Mouse (Mus musculus) lung, adult 2 months (tissue): ENCODE results near the gene Wdr72. TPM values are rescaled to one million over a fixed set of nuclear protein-coding genes. Genes with fewer than 3 reads are reported as not detected.
A peak's percentile ranks its signal among the peaks of the same experiment; 100 is the strongest.

Experiments
- DNase-seq: peaks from one replicate; pipeline ENCODE4 v3.0.0; 2022
- H3K4me1 ChIP-seq: fragments of 200-500 bp; 2 replicates; pipeline ENCODE4 v1.6.1; 2011; ENCODE audit warnings: low read length; ENCODE audit not compliant: control insufficient read depth, insufficient read depth
- H3K4me3 ChIP-seq: fragments of 200-500 bp; replicated peaks from 2 replicates; pipeline ENCODE3; 2011; ENCODE audit warnings: low read depth, mild to moderate bottlenecking, control low read depth, low read length; ENCODE audit errors: extremely low read depth
- CTCF ChIP-seq: fragments of 200-500 bp; IDR thresholded peaks from 2 replicates; pipeline ENCODE4 v1.5.1; 2011; ENCODE audit warnings: mild to moderate bottlenecking, low read length, control low read depth; ENCODE audit not compliant: insufficient read depth
- POLR2A ChIP-seq: fragments of 200-500 bp; IDR thresholded peaks from 2 replicates; pipeline ENCODE4 v1.6.1; 2011; ENCODE audit warnings: low read depth, mild to moderate bottlenecking, control low read depth, low read length, borderline replicate concordance; ENCODE audit errors: extremely low read depth
- WGBS: fragments of 180-500 bp; shearing (Covaris S2); methylation state at CpG from one replicate; pipeline ENCODE4 v1.1.7; 2018; 5-methylcytosine and 5-hydroxymethylcytosine counted together
- polyA plus RNA-seq: library from polyadenylated mRNA; depleted of rRNA; stranded (reverse); fragments of >200 nt; gene quantifications from 2 replicates; pipeline ENCODE4 v1.2.3, GENCODE M21; 2012

The Wdr72 gene
- polyA plus RNA-seq, 1 experiment: 0.32 TPM

- H3K4me3 ChIP-seq: no peak overlapping the region
- DNase-seq: no peak
- WGBS: 27% methylated on average over 2 of the region's 2 CpGs
- no peaks in the 10 kb centered on the region for H3K4me1 ChIP-seq
- TF ChIP-seq POLR2A: no peak
- TF ChIP-seq CTCF: no peak
These were observed 23.9 kb downstream of the Wdr72 start for GRCm38 (mm10) chr9:74134010-74134409.

DNA sequence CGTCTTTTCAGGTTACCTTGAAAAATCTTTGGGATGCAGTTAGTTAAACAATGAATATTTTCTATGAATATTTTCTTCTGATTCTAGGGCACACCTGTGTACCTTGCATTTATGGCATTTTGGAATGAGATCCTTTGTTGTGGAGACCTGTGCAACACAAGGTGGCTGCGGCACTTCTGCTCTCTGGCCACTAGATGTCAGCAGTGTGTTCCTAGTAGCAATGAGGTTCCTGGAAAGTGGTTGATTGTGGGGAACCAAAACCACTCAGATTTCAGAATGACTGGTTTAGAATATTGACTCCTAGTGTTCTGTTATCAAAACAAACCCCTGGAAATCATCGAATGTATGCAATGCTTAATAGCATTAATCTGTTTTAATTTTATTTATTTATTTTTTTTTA, 31.7 kb downstream of the Wdr72 start:
- DNase-seq: peak; percentile 43
- 6% methylated on average over 3 of the region's 3 CpGs for WGBS
- TF ChIP-seq CTCF (peak; percentile 98), POLR2A (no peak)
- H3K4me1 ChIP-seq: no peaks in the 10 kb centered on the region
- no peak overlapping the region for H3K4me3 ChIP-seq

GRCm38 (mm10) chr9:74142705-74143104, 32.5 kb downstream of the Wdr72 start:
- DNase-seq: no peak
- 38% methylated on average over 2 of the region's 2 CpGs for WGBS
- H3K4me1 ChIP-seq: no peaks in the 10 kb centered on the region
- TF ChIP-seq POLR2A: no peak
- no peak for TF ChIP-seq CTCF
- no peak overlapping the region for H3K4me3 ChIP-seq

DNA sequence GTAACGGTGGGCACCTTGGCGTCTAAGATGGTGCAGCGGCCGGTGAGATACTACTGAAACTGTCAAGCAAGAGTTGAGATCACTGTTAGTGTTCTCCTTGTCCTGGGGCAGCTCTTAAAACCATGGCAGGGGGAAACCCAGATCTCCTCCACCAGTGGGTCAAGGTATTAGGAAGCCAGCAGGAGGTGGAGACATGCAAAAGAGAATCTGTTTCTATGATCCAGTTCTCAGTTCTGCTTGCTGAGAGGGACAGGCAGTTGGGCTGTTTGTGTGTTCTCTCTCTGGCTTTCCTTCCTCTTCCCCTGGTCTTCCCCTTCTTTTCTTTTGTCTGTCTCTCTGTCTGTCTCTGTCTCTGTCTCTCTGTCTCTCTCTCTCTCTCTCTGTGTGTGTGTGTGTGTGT, 35.0 kb downstream of the Wdr72 start:
- DNase-seq: no peak
- WGBS: 84% methylated on average over 4 of the region's 4 CpGs
- TF ChIP-seq CTCF (no peak), POLR2A (no peak)
- Histone ChIP-seq H3K4me3 (no peak overlapping the region), H3K4me1 (no peaks in the 10 kb centered on the region)

DNA sequence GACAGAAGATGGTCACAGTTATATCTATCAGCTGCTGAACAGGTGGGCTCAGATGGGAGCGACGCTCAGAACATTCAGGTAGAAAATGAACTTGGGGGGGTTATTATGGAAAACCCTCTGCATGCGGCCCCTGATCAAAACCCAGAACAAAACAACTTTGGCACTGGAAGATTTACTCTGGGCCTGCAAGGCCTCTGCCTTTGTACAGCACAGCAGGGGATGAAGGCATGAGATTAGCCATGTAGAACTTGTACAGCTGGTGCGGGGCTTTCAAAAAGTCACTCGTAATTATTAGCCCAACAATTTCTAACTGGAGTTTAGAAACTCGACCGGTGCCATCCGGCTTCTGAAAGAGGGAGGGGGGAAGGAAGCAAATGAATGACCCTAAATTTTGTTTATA, 38.1 kb downstream of the Wdr72 start:
- WGBS: 84% methylated on average over 8 of the region's 8 CpGs
- no peak for DNase-seq
- no peak overlapping the region for H3K4me3 ChIP-seq
- no peaks in the 10 kb centered on the region for H3K4me1 ChIP-seq
- TF ChIP-seq POLR2A: no peak

DNA sequence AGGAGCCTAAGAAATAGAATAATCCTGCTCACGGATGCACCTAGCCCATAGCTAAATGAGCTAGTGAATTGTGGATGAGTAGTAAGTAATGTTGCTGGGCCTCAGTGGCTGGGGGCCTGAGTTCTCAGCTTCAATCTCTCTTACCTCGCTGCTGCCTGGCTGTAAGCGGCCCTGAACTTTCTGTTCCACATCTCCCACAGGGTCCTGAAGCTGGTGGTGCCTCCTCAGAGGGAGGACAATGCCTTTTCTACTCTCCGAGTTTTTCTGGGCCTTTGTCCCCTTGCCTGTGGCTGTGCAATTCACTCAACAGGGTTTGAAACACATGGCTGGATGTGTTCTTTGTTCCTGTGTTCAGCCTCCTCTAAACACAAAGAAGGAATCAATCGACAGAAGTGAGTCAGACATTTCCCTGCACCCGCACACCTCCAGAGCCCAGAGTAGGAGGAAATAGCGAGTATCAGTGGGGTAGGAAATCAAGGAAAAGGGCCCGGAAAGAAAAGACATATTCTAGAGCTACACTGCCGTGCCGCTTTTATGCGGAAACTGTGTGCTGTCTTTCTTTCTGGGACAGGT, 50.3 kb downstream of the Wdr72 start:
- Histone ChIP-seq H3K4me3 (no peak overlapping the region), H3K4me1 (no peaks in the 10 kb centered on the region)
- WGBS: 74% methylated on average over 11 of the region's 11 CpGs
- no peak for TF ChIP-seq CTCF
- no peak for TF ChIP-seq POLR2A
- no peak for DNase-seq

- no peak for DNase-seq
- TF ChIP-seq POLR2A: no peak
- TF ChIP-seq CTCF: no peak
- WGBS: 66% methylated on average over 2 of the region's 2 CpGs
These were observed 55.5 kb downstream of the Wdr72 start for GRCm38 (mm10) chr9:74165697-74166096.

DNA sequence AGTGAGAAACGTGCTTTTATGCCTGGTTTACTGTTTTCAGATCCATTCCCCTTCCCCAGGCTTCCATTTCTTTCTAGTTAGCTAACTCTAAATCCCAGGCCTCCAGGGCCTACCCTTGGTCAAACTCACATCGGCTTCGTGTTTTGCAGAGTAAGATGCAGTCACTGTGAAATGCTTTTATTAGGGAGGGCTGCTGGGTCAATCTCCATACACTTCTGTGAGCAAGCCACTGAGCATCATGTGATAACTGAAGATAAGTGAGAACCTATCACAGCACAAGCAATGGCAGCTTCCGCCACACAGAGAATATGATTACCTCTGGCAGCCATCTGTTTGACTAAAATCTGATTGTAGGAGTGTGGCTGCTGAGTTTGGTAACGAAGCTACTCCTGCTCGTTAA, 59.7 kb downstream of the Wdr72 start:
- no peak overlapping the region for H3K4me3 ChIP-seq
- TF ChIP-seq CTCF (no peak), POLR2A (no peak)
- WGBS: 78% methylated on average over 6 of the region's 6 CpGs
- DNase-seq: no peak
- H3K4me1 ChIP-seq: no peaks in the 10 kb centered on the region

More at GRCm38 (mm10) chr9:74165697-74166096, 55.5 kb downstream of the Wdr72 start:
- no peak overlapping the region for H3K4me3 ChIP-seq
- H3K4me1 ChIP-seq: no peaks in the 10 kb centered on the region

DNA sequence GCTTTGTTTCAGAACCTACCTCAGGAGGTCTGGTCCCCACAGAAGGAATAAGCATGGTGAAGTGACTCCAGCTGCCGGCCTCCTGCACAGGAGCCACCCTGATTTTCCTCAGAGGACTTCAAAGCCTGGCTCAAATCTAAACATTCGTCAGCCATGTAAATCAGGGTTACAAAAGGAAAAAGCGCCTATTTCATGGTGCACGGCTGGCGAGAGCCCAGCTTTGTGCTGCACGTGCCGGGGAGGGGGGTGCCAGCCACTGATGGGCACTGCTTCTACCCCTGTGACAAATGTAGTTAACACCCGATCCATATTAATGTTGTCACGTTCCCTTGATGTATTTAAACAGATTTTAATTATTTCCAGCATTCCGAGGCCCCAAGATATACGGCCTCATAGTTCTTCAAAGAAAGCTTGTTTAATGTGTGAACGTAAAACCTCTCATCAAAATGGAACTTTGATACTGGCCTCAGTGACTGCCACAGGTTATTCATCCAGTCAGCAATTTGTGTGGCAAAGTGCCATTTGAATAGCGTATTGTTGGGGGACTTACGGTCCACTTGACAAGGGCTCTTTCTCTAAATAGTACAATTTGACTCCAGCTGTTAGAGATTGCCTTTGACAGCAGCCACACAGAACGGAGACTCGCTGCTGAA, 76.7 kb downstream of the Wdr72 start:
- H3K4me3 ChIP-seq: no peak overlapping the region

DNA sequence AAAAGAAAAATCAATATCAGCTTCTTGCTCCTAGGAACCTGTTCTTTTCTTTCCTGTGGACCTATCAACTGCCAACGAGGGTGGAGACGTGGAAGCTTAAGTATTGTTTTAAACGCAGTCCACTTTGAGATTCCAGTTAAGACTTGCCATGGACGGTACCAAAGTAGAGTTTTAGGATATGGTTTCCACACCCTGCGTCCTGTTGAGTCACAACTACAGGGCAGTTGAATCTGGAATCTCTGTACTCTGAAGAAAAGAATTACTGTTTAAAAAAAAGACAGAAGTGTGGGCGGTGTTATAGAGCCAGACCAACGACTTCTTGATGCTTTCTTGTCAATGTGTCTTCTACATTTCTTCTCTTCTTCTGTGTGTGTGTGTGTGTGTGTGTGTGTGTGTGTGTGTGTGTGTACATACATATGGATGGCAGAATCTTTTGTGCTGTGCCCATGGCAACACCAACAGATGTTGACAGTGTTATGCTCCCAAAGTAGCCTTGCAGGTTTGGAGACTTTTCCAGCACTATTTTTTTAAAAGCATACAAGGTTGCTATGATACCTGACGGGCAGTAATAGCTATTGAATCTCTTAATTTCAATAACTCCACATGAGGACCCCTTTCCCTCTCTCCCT, 77.4 kb downstream of the Wdr72 start:
- H3K4me3 ChIP-seq: no peak overlapping the region
- no peak for DNase-seq
- TF ChIP-seq CTCF (no peak), POLR2A (no peak)
- no peaks in the 10 kb centered on the region for H3K4me1 ChIP-seq
- WGBS: 51% methylated on average over 8 of the region's 8 CpGs

More for the DNA sequence above, 76.7 kb downstream of the Wdr72 start:
- no peak for DNase-seq
- 34% methylated on average over 16 of the region's 16 CpGs for WGBS
- TF ChIP-seq POLR2A (no peak), CTCF (no peak)
- no peaks in the 10 kb centered on the region for H3K4me1 ChIP-seq

GRCm38 (mm10) chr9:74194898-74195297, 84.7 kb downstream of the Wdr72 start:
- WGBS: 89% methylated on average over 2 of the region's 2 CpGs
- Histone ChIP-seq H3K4me1 (no peaks in the 10 kb centered on the region), H3K4me3 (no peak overlapping the region)
- TF ChIP-seq POLR2A (no peak), CTCF (no peak)
- no peak for DNase-seq
